Mouse (Mus musculus) bone marrow, adult 2 months (tissue): ENCODE data around the gene Etv6. TPM values are rescaled to one million over a fixed set of nuclear protein-coding genes. Genes with fewer than 3 reads are reported as not detected.

Experiments
- H3K27ac ChIP-seq: fragments of 200-500 bp; 2 replicates; pipeline ENCODE4 v1.5.1; 2012; ENCODE audit warnings: low read depth, mild to moderate bottlenecking, control low read depth, inconsistent platforms, low read length; ENCODE audit not compliant: control insufficient read depth, poor library complexity, insufficient read depth
- H3K4me1 ChIP-seq: fragments of 200-500 bp; 2 replicates; pipeline ENCODE4 v1.6.1; 2011; ENCODE audit warnings: low read length; ENCODE audit not compliant: control insufficient read depth, insufficient read depth
- H3K4me3 ChIP-seq: fragments of 200-500 bp; replicated peaks from 2 replicates; pipeline ENCODE3; 2011; ENCODE audit warnings: mild to moderate bottlenecking, low read depth, low read length, control low read depth; ENCODE audit not compliant: control insufficient read depth
- CTCF ChIP-seq: fragments of 200-500 bp; IDR thresholded peaks from 2 replicates; pipeline ENCODE4 v1.5.1; 2011; ENCODE audit warnings: low read length, control low read depth; ENCODE audit not compliant: control insufficient read depth, insufficient read depth
- POLR2A ChIP-seq: fragments of 200-500 bp; IDR thresholded peaks from 2 replicates; pipeline ENCODE4 v1.6.1; 2011; ENCODE audit warnings: low read depth, mild to moderate bottlenecking, control low read depth, low read length, borderline replicate concordance; ENCODE audit not compliant: control insufficient read depth
- WGBS: fragments of 180-500 bp; shearing (Covaris S2); methylation state at CpG from one replicate; pipeline ENCODE4 v1.1.7; 2018; 5-methylcytosine and 5-hydroxymethylcytosine counted together
- polyA plus RNA-seq: library from polyadenylated mRNA; stranded (reverse); fragments of >200 nt; gene quantifications from 2 replicates; pipeline ENCODE4 v1.2.4, GENCODE M21; 2011; ENCODE audit warnings: low replicate concordance; ENCODE audit not compliant: missing spikeins, insufficient read depth, insufficient read length

The Etv6 gene
- polyA plus RNA-seq, 1 experiment = 10.9 TPM

- no peak overlapping the region for H3K27ac ChIP-seq
- TF ChIP-seq CTCF (no peak), POLR2A (no peak)
- 51% methylated on average over 2 of the region's 2 CpGs for WGBS
- no peaks in the 10 kb centered on the region; the same call in 1 of the 2 replicates for H3K4me1 ChIP-seq
- no peak overlapping the region for H3K4me3 ChIP-seq
These were observed 241.5 kb downstream of the Etv6 start for GRCm38 (mm10) chr6:134276954-134277353.

GRCm38 (mm10) chr6:134282095-134282494 lies 246.6 kb downstream of the Etv6 start:
- Histone ChIP-seq H3K4me1 (no peaks in the 10 kb centered on the region; the same call in 1 of the 2 replicates), H3K27ac (no peak overlapping the region), H3K4me3 (no peak overlapping the region)
- 56% methylated on average over 3 of the region's 3 CpGs for WGBS
- TF ChIP-seq POLR2A = no peak
- TF ChIP-seq CTCF = no peak

- TF ChIP-seq CTCF (no peak), POLR2A (no peak)
- no peak overlapping the region for H3K27ac ChIP-seq
- no peak overlapping the region for H3K4me3 ChIP-seq
- WGBS = 12% methylated on average over 3 of the region's 3 CpGs
- peaks cover 1% of the 10 kb centered on the region; the same call in 1 of the 2 replicates for H3K4me1 ChIP-seq
These were observed 256.3 kb downstream of the Etv6 start for GRCm38 (mm10) chr6:134291823-134292222.

GRCm38 (mm10) chr6:134292404-134292803 lies 256.9 kb downstream of the Etv6 start:
- Histone ChIP-seq H3K4me3 (no peak overlapping the region), H3K4me1 (peaks cover 1% of the 10 kb centered on the region; the same call in 1 of the 2 replicates), H3K27ac (no peak overlapping the region)
- TF ChIP-seq CTCF = no peak
- 85% methylated on average over 5 of the region's 5 CpGs for WGBS

GRCm38 (mm10) chr6:134293615-134294508 lies 258.4 kb downstream of the Etv6 start:
- WGBS = 73% methylated on average over 9 of the region's 9 CpGs
- no peak for TF ChIP-seq POLR2A
- TF ChIP-seq CTCF = no peak
- Histone ChIP-seq H3K4me1 (no peaks in the 10 kb centered on the region), H3K4me3 (no peak overlapping the region), H3K27ac (no peak overlapping the region)

GRCm38 (mm10) chr6:134297884-134298619 lies 262.6 kb downstream of the Etv6 start:
- WGBS = 75% methylated on average over 13 of the region's 13 CpGs
- H3K4me3 ChIP-seq = no peak overlapping the region
- TF ChIP-seq CTCF = peak; percentile 24; the same call in 1 of the 2 replicates
- no peak for TF ChIP-seq POLR2A

GRCm38 (mm10) chr6:134301951-134302350 lies 266.5 kb downstream of the Etv6 start:
- WGBS = 87% methylated on average over 1 of the region's 1 CpGs
- TF ChIP-seq CTCF = no peak
- H3K4me1 ChIP-seq = no peaks in the 10 kb centered on the region

More at GRCm38 (mm10) chr6:134297884-134298619, 262.6 kb downstream of the Etv6 start:
- Histone ChIP-seq H3K27ac (no peak overlapping the region), H3K4me1 (no peaks in the 10 kb centered on the region)

GRCm38 (mm10) chr6:134311346-134311745 lies 275.8 kb downstream of the Etv6 start:
- Histone ChIP-seq H3K4me3 (no peak overlapping the region), H3K4me1 (no peaks in the 10 kb centered on the region), H3K27ac (no peak overlapping the region)
- 81% methylated on average over 4 of the region's 4 CpGs for WGBS
- TF ChIP-seq CTCF (no peak), POLR2A (no peak)

More at GRCm38 (mm10) chr6:134301951-134302350, 266.5 kb downstream of the Etv6 start:
- Histone ChIP-seq H3K27ac (no peak overlapping the region), H3K4me3 (no peak overlapping the region)
